Mouse (Mus musculus) E14TG2a.4 (cell line): ENCODE results near the gene Ogdh.

ENCODE experiments used
- H3K27me3 ChIP-seq: 2 replicates; pipeline ENCODE4 v1.6.1; 2014; ENCODE audit warnings: low read length, control low read depth; ENCODE audit not compliant: insufficient read depth
- H3K36me3 ChIP-seq: 2 replicates; pipeline ENCODE4 v1.6.1; 2014; ENCODE audit warnings: low read length, control low read depth; ENCODE audit not compliant: insufficient read depth
- H3K4me1 ChIP-seq: replicated peaks from 2 replicates; pipeline ENCODE4 v1.6.1; 2014; ENCODE audit warnings: low read depth, low read length, control low read depth
- H3K4me3 ChIP-seq: replicated peaks from 2 replicates; pipeline ENCODE4 v1.5.1; 2014; ENCODE audit warnings: mild to moderate bottlenecking, low read length
- H3K9me3 ChIP-seq: 2 replicates; pipeline ENCODE4 v1.6.1; 2014; ENCODE audit warnings: low read length, control low read depth
- CTCF ChIP-seq: conservative IDR thresholded peaks from 2 replicates; pipeline ENCODE4 v1.5.1; 2014; ENCODE audit warnings: low read length
- NANOG ChIP-seq: IDR thresholded peaks from 2 replicates; pipeline ENCODE4 v1.6.1; 2014; ENCODE audit warnings: borderline replicate concordance, low read length, mixed read lengths
- POU5F1 ChIP-seq: IDR thresholded peaks from 2 replicates; pipeline ENCODE4 v1.6.1; 2014; ENCODE audit warnings: low read length, borderline replicate concordance

Gene Ogdh

DNA sequence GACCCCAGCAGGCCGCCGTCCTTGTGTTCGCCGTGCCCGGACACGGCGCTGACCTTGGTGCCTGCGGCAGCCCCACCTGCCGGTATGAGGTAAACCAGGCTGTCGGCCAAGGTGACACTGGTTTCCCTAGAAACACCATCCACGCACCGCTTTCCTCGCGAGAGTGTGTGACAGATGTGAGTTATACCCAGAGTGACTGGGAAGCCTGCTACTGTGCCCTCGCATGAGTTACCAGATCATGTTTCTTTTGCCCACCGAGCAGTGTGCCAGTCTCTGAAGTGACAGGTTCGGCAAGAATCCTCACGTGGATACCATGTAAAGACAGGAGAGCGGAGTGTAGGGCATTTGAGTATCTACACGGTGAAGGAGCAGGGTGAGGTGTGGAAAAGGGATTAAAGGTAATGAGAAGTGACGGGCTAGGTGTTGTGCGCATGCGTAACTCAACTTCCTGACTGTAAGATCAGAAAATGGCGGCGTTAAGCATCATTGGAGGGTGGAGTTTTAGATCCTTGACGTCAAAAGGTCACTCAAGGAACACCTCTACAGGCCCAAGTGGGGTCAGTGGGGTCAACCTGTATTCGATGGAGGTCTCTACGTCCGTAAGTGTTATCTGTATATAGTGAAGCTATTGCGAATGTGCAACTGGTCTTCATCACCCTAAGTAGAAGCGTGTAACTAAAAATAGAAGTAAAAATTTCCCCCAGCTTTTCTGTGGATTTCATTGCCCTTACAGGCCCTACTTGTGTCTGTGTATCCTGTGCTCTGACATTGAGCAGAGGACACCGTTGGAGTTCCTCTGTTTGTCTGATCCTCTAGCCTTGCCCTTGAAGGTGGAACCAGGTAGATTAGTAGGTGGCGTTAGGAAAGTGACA, 919 bp downstream of the Ogdh start:
- Histone ChIP-seq H3K4me3 (peak overlapping the region; percentile 93), H3K27me3 (0 out of 2 replicates have a peak, but pooled peaks cover 4% of the 10 kb centered on the region), H3K36me3 (peaks cover 6% of the 10 kb centered on the region), H3K4me1 (peaks cover 46% of the 10 kb centered on the region), H3K9me3 (peaks cover 22% of the 10 kb centered on the region)
- TF ChIP-seq POU5F1 (no peak), CTCF (no peak), NANOG (no peak; the same call in 1 of the 2 replicates)

DNA sequence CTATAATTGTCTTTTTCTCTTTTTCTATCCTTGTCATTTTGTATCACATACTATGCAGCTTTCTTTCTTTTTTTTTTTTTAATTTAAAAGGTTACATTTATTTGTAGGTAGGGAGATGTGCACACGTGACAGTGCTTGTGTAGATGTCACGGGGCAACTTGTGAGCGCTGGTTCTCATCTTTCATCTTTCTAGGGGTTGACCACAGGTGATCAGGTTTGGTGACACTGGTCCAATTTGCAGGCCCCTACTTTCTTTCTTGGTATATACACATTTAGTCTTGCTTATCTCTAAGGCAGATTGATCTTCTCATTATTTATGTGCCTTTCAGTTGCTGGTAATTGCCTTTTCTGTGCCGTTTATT, 1.5 kb downstream of the Ogdh start:
- Histone ChIP-seq H3K36me3 (peaks cover 12% of the 10 kb centered on the region), H3K9me3 (peaks cover 22% of the 10 kb centered on the region), H3K27me3 (0 out of 2 replicates have a peak, but pooled peaks cover 4% of the 10 kb centered on the region), H3K4me1 (peaks cover 46% of the 10 kb centered on the region), H3K4me3 (peak overlapping the region; percentile 93)
- no peak for TF ChIP-seq NANOG
- no peak for TF ChIP-seq CTCF
- TF ChIP-seq POU5F1 = no peak

GRCm38 (mm10) chr11:6293601-6294000, 2.2 kb downstream of the Ogdh start:
- H3K27me3 ChIP-seq = 0 out of 2 replicates have a peak, but pooled peaks cover 4% of the 10 kb centered on the region
- H3K36me3 ChIP-seq = peaks cover 18% of the 10 kb centered on the region
- TF ChIP-seq POU5F1 (no peak), CTCF (no peak), NANOG (no peak)
- peaks cover 16% of the 10 kb centered on the region for H3K9me3 ChIP-seq
- no peak overlapping the region for H3K4me3 ChIP-seq
- peaks cover 46% of the 10 kb centered on the region for H3K4me1 ChIP-seq

DNA sequence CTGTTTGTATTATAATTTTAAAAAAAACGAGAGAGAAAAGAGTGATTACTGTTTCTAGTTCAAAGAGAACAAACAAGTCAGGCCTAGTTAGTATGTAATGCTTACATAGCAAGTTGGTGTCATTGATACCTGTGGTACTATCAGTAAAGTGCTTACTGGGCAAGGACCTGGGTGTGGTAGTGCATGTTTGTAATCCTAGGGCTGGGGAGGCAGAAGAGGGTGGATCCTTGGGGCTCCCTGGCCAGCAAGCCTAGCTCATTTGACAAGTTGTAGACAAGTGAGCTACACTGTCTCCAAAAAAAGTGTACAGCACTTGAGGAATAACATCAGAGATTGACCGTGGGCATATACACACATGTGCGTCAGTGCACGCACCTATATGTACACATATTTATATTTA, 3.2 kb downstream of the Ogdh start:
- H3K4me3 ChIP-seq = no peak overlapping the region
- TF ChIP-seq NANOG (no peak), CTCF (no peak), POU5F1 (no peak)
- H3K27me3 ChIP-seq = 0 out of 2 replicates have a peak, but pooled peaks cover 4% of the 10 kb centered on the region
- H3K36me3 ChIP-seq = peaks cover 29% of the 10 kb centered on the region
- H3K9me3 ChIP-seq = peaks cover 7% of the 10 kb centered on the region
- H3K4me1 ChIP-seq = peaks cover 46% of the 10 kb centered on the region

- peaks cover 42% of the 10 kb centered on the region for H3K4me1 ChIP-seq
- H3K36me3 ChIP-seq = peaks cover 43% of the 10 kb centered on the region
- H3K9me3 ChIP-seq = no peaks in the 10 kb centered on the region
- no peak for TF ChIP-seq POU5F1
- TF ChIP-seq CTCF = no peak
- TF ChIP-seq NANOG = no peak
- no peak overlapping the region for H3K4me3 ChIP-seq
- no peaks in the 10 kb centered on the region for H3K27me3 ChIP-seq
These were observed 4.6 kb downstream of the Ogdh start for GRCm38 (mm10) chr11:6296077-6296476.

DNA sequence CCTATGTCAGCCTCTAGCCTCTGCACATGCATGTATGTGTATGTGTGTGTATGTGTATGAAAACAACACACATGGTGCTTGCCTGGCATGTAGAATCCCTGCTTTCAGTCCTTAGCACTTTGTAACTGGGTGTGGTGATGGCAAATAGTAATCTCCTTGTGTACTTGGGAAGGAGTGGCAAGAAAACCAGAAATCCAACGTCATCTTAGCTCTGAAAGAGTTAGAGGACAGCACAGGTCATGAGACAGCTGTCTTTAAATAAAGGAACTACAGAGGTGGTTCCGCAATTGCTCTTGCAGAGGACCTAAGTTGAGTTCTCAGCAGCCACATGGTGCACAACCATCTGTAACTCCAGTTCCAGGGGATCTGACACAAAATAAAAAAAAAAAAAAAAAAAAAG, 8.0 kb downstream of the Ogdh start:
- no peaks in the 10 kb centered on the region for H3K27me3 ChIP-seq
- peaks cover 19% of the 10 kb centered on the region for H3K4me1 ChIP-seq
- peaks cover 69% of the 10 kb centered on the region for H3K36me3 ChIP-seq
- no peak for TF ChIP-seq CTCF
- no peak overlapping the region for H3K4me3 ChIP-seq
- no peaks in the 10 kb centered on the region for H3K9me3 ChIP-seq

- Histone ChIP-seq H3K27me3 (no peaks in the 10 kb centered on the region), H3K4me3 (no peak overlapping the region), H3K9me3 (no peaks in the 10 kb centered on the region), H3K36me3 (peaks cover 91% of the 10 kb centered on the region), H3K4me1 (no peaks in the 10 kb centered on the region; the same call in 1 of the 2 replicates)
- no peak for TF ChIP-seq POU5F1
These were observed 11.4 kb downstream of the Ogdh start for GRCm38 (mm10) chr11:6302793-6303192.

- no peak overlapping the region for H3K4me3 ChIP-seq
- no peaks in the 10 kb centered on the region for H3K9me3 ChIP-seq
- TF ChIP-seq NANOG (no peak), CTCF (no peak), POU5F1 (no peak)
- peaks cover 89% of the 10 kb centered on the region for H3K36me3 ChIP-seq
- no peaks in the 10 kb centered on the region for H3K27me3 ChIP-seq
- H3K4me1 ChIP-seq = peaks cover 7% of the 10 kb centered on the region
These were observed 14.6 kb downstream of the Ogdh start for GRCm38 (mm10) chr11:6305943-6306430.

DNA sequence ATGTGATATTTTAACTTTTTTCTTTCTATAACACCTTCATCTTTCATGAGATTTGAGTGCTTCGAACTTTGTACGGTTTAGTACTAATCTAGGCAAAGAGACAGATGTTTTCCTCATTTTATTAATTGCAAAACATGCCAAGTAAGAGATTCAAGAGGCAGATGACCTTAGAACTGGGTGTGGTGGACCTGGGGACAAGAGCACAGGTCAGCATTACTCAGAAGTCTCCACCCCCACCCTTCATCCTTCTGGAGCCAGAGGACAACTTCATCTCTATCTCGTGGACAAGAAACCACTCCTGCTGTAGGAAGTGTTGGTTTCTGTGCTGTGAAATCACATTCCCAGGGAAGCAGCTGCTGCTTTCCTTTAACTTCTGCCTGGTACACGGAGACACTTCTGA, 16.7 kb downstream of the Ogdh start:
- H3K27me3 ChIP-seq = no peaks in the 10 kb centered on the region
- no peaks in the 10 kb centered on the region for H3K9me3 ChIP-seq
- H3K4me3 ChIP-seq = no peak overlapping the region
- H3K4me1 ChIP-seq = peaks cover 7% of the 10 kb centered on the region
- TF ChIP-seq NANOG (no peak), CTCF (no peak), POU5F1 (no peak)
- peaks cover 79% of the 10 kb centered on the region for H3K36me3 ChIP-seq
